Mouse (Mus musculus) splenic B cell, adult 2 months (primary cell): ENCODE results near the gene Hoxd3.

ENCODE experiments used
- DNase-seq: peaks from one replicate; pipeline ENCODE4 v3.0.0-alpha.2; 2011; ENCODE audit warnings: low read depth, low spot score
- H3K27me3 ChIP-seq: 2 replicates; pipeline ENCODE4 v1.6.1; 2012; ENCODE audit warnings: mild to moderate bottlenecking, low read length, moderate library complexity, mixed read lengths; ENCODE audit not compliant: control insufficient read depth, poor library complexity, insufficient read depth, severe bottlenecking
- H3K36me3 ChIP-seq: 2 replicates; pipeline ENCODE4 v1.6.1; 2012; ENCODE audit warnings: mild to moderate bottlenecking, low read length, moderate library complexity, mixed read lengths; ENCODE audit not compliant: control insufficient read depth, poor library complexity, insufficient read depth, severe bottlenecking

Hoxd3 gene

GRCm38 (mm10) chr2:74745540-74746297 is 34.0 kb downstream of the Hoxd3 start:
- DNase-seq: no peak
- H3K27me3 ChIP-seq: no peaks in the 10 kb centered on the region
- no peaks in the 10 kb centered on the region for H3K36me3 ChIP-seq

GRCm38 (mm10) chr2:74746298-74746921 is 34.7 kb downstream of the Hoxd3 start:
- H3K36me3 ChIP-seq: no peaks in the 10 kb centered on the region
- H3K27me3 ChIP-seq: no peaks in the 10 kb centered on the region
- DNase-seq: no peak

- DNase-seq: no peak
- Histone ChIP-seq H3K36me3 (no peaks in the 10 kb centered on the region), H3K27me3 (peaks cover 2% of the 10 kb centered on the region; the same call in 1 of the 2 replicates)
Measured at GRCm38 (mm10) chr2:74747006-74747405, 35.3 kb downstream of the Hoxd3 start.

GRCm38 (mm10) chr2:74747661-74748141 is 36.0 kb downstream of the Hoxd3 start:
- no peak for DNase-seq
- no peaks in the 10 kb centered on the region for H3K36me3 ChIP-seq
- H3K27me3 ChIP-seq: peaks cover 3% of the 10 kb centered on the region; the same call in 1 of the 2 replicates

- Histone ChIP-seq H3K36me3 (no peaks in the 10 kb centered on the region), H3K27me3 (peaks cover 3% of the 10 kb centered on the region; the same call in 1 of the 2 replicates)
- DNase-seq: no peak
Measured at GRCm38 (mm10) chr2:74748436-74748995, 36.8 kb downstream of the Hoxd3 start.

- DNase-seq: peak; percentile 5
- Histone ChIP-seq H3K36me3 (no peaks in the 10 kb centered on the region), H3K27me3 (peaks cover 3% of the 10 kb centered on the region; the same call in 1 of the 2 replicates)
Measured at GRCm38 (mm10) chr2:74749337-74750121, 37.8 kb downstream of the Hoxd3 start.

GRCm38 (mm10) chr2:74750731-74751250 is 39.1 kb downstream of the Hoxd3 start:
- H3K36me3 ChIP-seq: no peaks in the 10 kb centered on the region
- H3K27me3 ChIP-seq: peaks cover 3% of the 10 kb centered on the region; the same call in 1 of the 2 replicates
- DNase-seq: no peak

- peaks cover 3% of the 10 kb centered on the region; the same call in 1 of the 2 replicates for H3K27me3 ChIP-seq
Measured at GRCm38 (mm10) chr2:74751861-74752260, 40.1 kb downstream of the Hoxd3 start.

GRCm38 (mm10) chr2:74752431-74753174 is 40.9 kb downstream of the Hoxd3 start:
- Histone ChIP-seq H3K36me3 (no peaks in the 10 kb centered on the region), H3K27me3 (peaks cover 3% of the 10 kb centered on the region; the same call in 1 of the 2 replicates)
- DNase-seq: no peak

More at GRCm38 (mm10) chr2:74751861-74752260, 40.1 kb downstream of the Hoxd3 start:
- DNase-seq: no peak
- no peaks in the 10 kb centered on the region for H3K36me3 ChIP-seq

- no peak for DNase-seq
- H3K27me3 ChIP-seq: peaks cover 3% of the 10 kb centered on the region; the same call in 1 of the 2 replicates
- no peaks in the 10 kb centered on the region for H3K36me3 ChIP-seq
Measured at GRCm38 (mm10) chr2:74753175-74753523, 41.4 kb downstream of the Hoxd3 start.

- DNase-seq: no peak
- peaks cover 3% of the 10 kb centered on the region; the same call in 1 of the 2 replicates for H3K27me3 ChIP-seq
- H3K36me3 ChIP-seq: no peaks in the 10 kb centered on the region
Measured at GRCm38 (mm10) chr2:74753711-74754110, 42.0 kb downstream of the Hoxd3 start.

GRCm38 (mm10) chr2:74760146-74760545 is 48.4 kb downstream of the Hoxd3 start:
- no peaks in the 10 kb centered on the region for H3K36me3 ChIP-seq
- H3K27me3 ChIP-seq: no peaks in the 10 kb centered on the region
- DNase-seq: no peak

- Histone ChIP-seq H3K27me3 (no peaks in the 10 kb centered on the region), H3K36me3 (no peaks in the 10 kb centered on the region)
- no peak for DNase-seq
Measured at GRCm38 (mm10) chr2:74761941-74762340, 50.2 kb downstream of the Hoxd3 start.
